Mouse (Mus musculus): ENCODE measurements at regions not wholly inside any gene's neighbourhood (a gene's known extent, or its start where the extent isn't known, plus 50 kb on each side); places are given as distances from the start of the nearest gene placed in this dataset.
"Not testable (repeated sequence)": the region's sequence is repeated elsewhere in the genome, so short reads cannot be mapped to it uniquely, and the experiment has no call there.

- 83% methylated on average over 2 of the region's 2 CpGs for WGBS
- H3K4me3 ChIP-seq (replicated peaks): no peak overlapping the region
- H3K4me1 ChIP-seq: no peaks in the 10 kb centered on the region
- no peaks in the 10 kb centered on the region for H3K36me3 ChIP-seq (replicated peaks)
- ATAC-seq (ENCODE audit: low FRiP score): no peak
- no peak overlapping the region for H3K4me2 ChIP-seq
- H3K27ac ChIP-seq: no peak overlapping the region
- H3K9ac ChIP-seq: no peak overlapping the region
- no peaks in the 10 kb centered on the region for H3K27me3 ChIP-seq
- H3K9me3 ChIP-seq: no peaks in the 10 kb centered on the region
Measured at GRCm38 (mm10) chr15:42104816-42105215, 1970.7 kb downstream of the 9330182O14Rik start.

- ATAC-seq (ENCODE audit: low FRiP score): no peak
Measured at GRCm38 (mm10) chr15:42107106-42107505, 1972.9 kb downstream of the 9330182O14Rik start.

GRCm38 (mm10) chr15:42111811-42112210 is 1977.6 kb downstream of the 9330182O14Rik start:
- Histone ChIP-seq H3K27me3 (no peaks in the 10 kb centered on the region), H3K9me3 (no peaks in the 10 kb centered on the region), H3K36me3 (replicated peaks) (no peaks in the 10 kb centered on the region), H3K9ac (no peak overlapping the region), H3K4me3 (replicated peaks) (no peak overlapping the region), H3K4me1 (no peaks in the 10 kb centered on the region), H3K27ac (no peak overlapping the region), H3K4me2 (no peak overlapping the region)
- WGBS: 71% methylated on average over 5 of the region's 5 CpGs
- no peak for ATAC-seq (ENCODE audit: low FRiP score)

More at GRCm38 (mm10) chr15:42107106-42107505, 1972.9 kb downstream of the 9330182O14Rik start:
- H3K27ac ChIP-seq: no peak overlapping the region
- no peaks in the 10 kb centered on the region for H3K36me3 ChIP-seq (replicated peaks)
- H3K4me2 ChIP-seq: no peak overlapping the region
- H3K9ac ChIP-seq: no peak overlapping the region
- no peak overlapping the region for H3K4me3 ChIP-seq (replicated peaks)
- no peaks in the 10 kb centered on the region for H3K9me3 ChIP-seq
- H3K4me1 ChIP-seq: no peaks in the 10 kb centered on the region
- H3K27me3 ChIP-seq: no peaks in the 10 kb centered on the region

GRCm38 (mm10) chr15:42127471-42127870 is 1993.3 kb downstream of the 9330182O14Rik start:
- WGBS: 81% methylated on average over 1 of the region's 1 CpGs
- H3K4me2 ChIP-seq: no peak overlapping the region
- no peaks in the 10 kb centered on the region for H3K36me3 ChIP-seq (replicated peaks)
- no peaks in the 10 kb centered on the region for H3K4me1 ChIP-seq
- no peak overlapping the region for H3K4me3 ChIP-seq (replicated peaks)
- no peak overlapping the region for H3K27ac ChIP-seq
- no peak for ATAC-seq (ENCODE audit: low FRiP score)
- no peaks in the 10 kb centered on the region for H3K27me3 ChIP-seq
- no peak overlapping the region for H3K9ac ChIP-seq
- H3K9me3 ChIP-seq: no peaks in the 10 kb centered on the region

- no peaks in the 10 kb centered on the region for H3K27me3 ChIP-seq
- H3K9me3 ChIP-seq: no peaks in the 10 kb centered on the region
- WGBS: 95% methylated on average over 3 of the region's 3 CpGs
- no peak overlapping the region for H3K4me2 ChIP-seq
- H3K4me1 ChIP-seq: no peaks in the 10 kb centered on the region
- H3K36me3 ChIP-seq (replicated peaks): no peaks in the 10 kb centered on the region
- H3K27ac ChIP-seq: no peak overlapping the region
- no peak overlapping the region for H3K9ac ChIP-seq
- H3K4me3 ChIP-seq (replicated peaks): no peak overlapping the region
- no peak for ATAC-seq (ENCODE audit: low FRiP score)
Measured at GRCm38 (mm10) chr15:42128976-42129375, 1994.8 kb downstream of the 9330182O14Rik start.

- H3K9me3 ChIP-seq: no peaks in the 10 kb centered on the region
- H3K4me3 ChIP-seq (replicated peaks): no peak overlapping the region
- H3K36me3 ChIP-seq (replicated peaks): no peaks in the 10 kb centered on the region
- H3K27me3 ChIP-seq: no peaks in the 10 kb centered on the region
- H3K4me1 ChIP-seq: no peaks in the 10 kb centered on the region
- H3K4me2 ChIP-seq: no peak overlapping the region
- no peak overlapping the region for H3K9ac ChIP-seq
- H3K27ac ChIP-seq: no peak overlapping the region
- ATAC-seq (ENCODE audit: low FRiP score): no peak
Measured at GRCm38 (mm10) chr15:42166546-42166945, 2032.4 kb downstream of the 9330182O14Rik start.

GRCm38 (mm10) chr15:42177766-42178165 is 2043.6 kb downstream of the 9330182O14Rik start:
- not testable (repeated sequence) for H3K4me1 ChIP-seq; H3K9ac ChIP-seq; H3K36me3 ChIP-seq (replicated peaks); H3K27ac ChIP-seq; H3K9me3 ChIP-seq; ATAC-seq (ENCODE audit: low FRiP score); H3K4me2 ChIP-seq; H3K4me3 ChIP-seq (replicated peaks); H3K27me3 ChIP-seq
- 88% methylated on average over 1 of the region's 1 CpGs for WGBS

GRCm38 (mm10) chr15:42207187-42207846 is 2073.2 kb downstream of the 9330182O14Rik start:
- H3K27ac ChIP-seq: no peak overlapping the region
- H3K4me2 ChIP-seq: no peak overlapping the region
- no peaks in the 10 kb centered on the region for H3K27me3 ChIP-seq
- H3K4me1 ChIP-seq: peaks cover 5% of the 10 kb centered on the region
- no peak overlapping the region for H3K9ac ChIP-seq
- no peaks in the 10 kb centered on the region for H3K36me3 ChIP-seq (replicated peaks)
- no peak overlapping the region for H3K4me3 ChIP-seq (replicated peaks)
- WGBS: 39% methylated on average over 5 of the region's 5 CpGs
- H3K9me3 ChIP-seq: no peaks in the 10 kb centered on the region
- peak; percentile 86 for ATAC-seq (ENCODE audit: low FRiP score)

- H3K4me1 ChIP-seq: no peaks in the 10 kb centered on the region
- no peak overlapping the region for H3K9ac ChIP-seq
- no peaks in the 10 kb centered on the region for H3K36me3 ChIP-seq (replicated peaks)
- H3K27ac ChIP-seq: no peak overlapping the region
- H3K27me3 ChIP-seq: no peaks in the 10 kb centered on the region
- ATAC-seq (ENCODE audit: low FRiP score): no peak
- H3K4me3 ChIP-seq (replicated peaks): no peak overlapping the region
- H3K9me3 ChIP-seq: no peaks in the 10 kb centered on the region
- no peak overlapping the region for H3K4me2 ChIP-seq
- WGBS: 93% methylated on average over 11 of the region's 11 CpGs
Measured at GRCm38 (mm10) chr15:42219496-42219895, 2085.3 kb downstream of the 9330182O14Rik start.

- ATAC-seq (ENCODE audit: low FRiP score): no peak
- WGBS: 72% methylated on average over 3 of the region's 3 CpGs
- H3K36me3 ChIP-seq (replicated peaks): no peaks in the 10 kb centered on the region
- no peaks in the 10 kb centered on the region for H3K27me3 ChIP-seq
- no peak overlapping the region for H3K4me3 ChIP-seq (replicated peaks)
- H3K27ac ChIP-seq: no peak overlapping the region
- no peak overlapping the region for H3K9ac ChIP-seq
- H3K4me2 ChIP-seq: no peak overlapping the region
- no peaks in the 10 kb centered on the region for H3K4me1 ChIP-seq
- no peaks in the 10 kb centered on the region for H3K9me3 ChIP-seq
Measured at GRCm38 (mm10) chr15:42220005-42220404, 2085.8 kb downstream of the 9330182O14Rik start.

GRCm38 (mm10) chr15:42225006-42225405 is 2090.8 kb downstream of the 9330182O14Rik start:
- H3K36me3 ChIP-seq (replicated peaks): no peaks in the 10 kb centered on the region
- H3K27ac ChIP-seq: no peak overlapping the region
- no peaks in the 10 kb centered on the region for H3K4me1 ChIP-seq
- H3K9me3 ChIP-seq: no peaks in the 10 kb centered on the region
- ATAC-seq (ENCODE audit: low FRiP score): no peak
- 83% methylated on average over 1 of the region's 1 CpGs for WGBS
- H3K4me2 ChIP-seq: no peak overlapping the region
- no peak overlapping the region for H3K4me3 ChIP-seq (replicated peaks)
- H3K9ac ChIP-seq: no peak overlapping the region
- no peaks in the 10 kb centered on the region for H3K27me3 ChIP-seq

GRCm38 (mm10) chr15:42231692-42232091 is 2097.5 kb downstream of the 9330182O14Rik start:
- no peaks in the 10 kb centered on the region for H3K36me3 ChIP-seq (replicated peaks)
- H3K9me3 ChIP-seq: no peaks in the 10 kb centered on the region
- H3K9ac ChIP-seq: no peak overlapping the region
- no peaks in the 10 kb centered on the region for H3K4me1 ChIP-seq
- 86% methylated on average over 3 of the region's 3 CpGs for WGBS
- H3K4me2 ChIP-seq: no peak overlapping the region
- no peaks in the 10 kb centered on the region for H3K27me3 ChIP-seq
- H3K4me3 ChIP-seq (replicated peaks): no peak overlapping the region
- no peak for ATAC-seq (ENCODE audit: low FRiP score)
- H3K27ac ChIP-seq: no peak overlapping the region

- H3K9me3 ChIP-seq: no peaks in the 10 kb centered on the region
- H3K27ac ChIP-seq: no peak overlapping the region
- H3K4me1 ChIP-seq: no peaks in the 10 kb centered on the region
- H3K27me3 ChIP-seq: no peaks in the 10 kb centered on the region
- H3K4me2 ChIP-seq: no peak overlapping the region
- no peak overlapping the region for H3K4me3 ChIP-seq (replicated peaks)
- H3K9ac ChIP-seq: no peak overlapping the region
- no peak for ATAC-seq (ENCODE audit: low FRiP score)
- 83% methylated on average over 1 of the region's 1 CpGs for WGBS
- H3K36me3 ChIP-seq (replicated peaks): no peaks in the 10 kb centered on the region
Measured at GRCm38 (mm10) chr15:42246812-42247211, 2112.6 kb downstream of the 9330182O14Rik start.
